Mouse (Mus musculus) midbrain, postnatal 0 days (tissue): ENCODE results near the gene Rd3. TPM values are rescaled to one million over a fixed set of nuclear protein-coding genes. Genes with fewer than 3 reads are reported as not detected.

ENCODE experiments used
- ATAC-seq: fragments of 200-750 bp; cut with Nextera tagmentation; 2 replicates; pipeline ENCODE4 v1.8.0; 2017; ENCODE audit warnings: moderate number of reproducible peaks, mild to moderate bottlenecking, moderate TSS enrichment, moderate library complexity; ENCODE audit not compliant: low FRiP score
- DNase-seq: peaks from one replicate; pipeline ENCODE4 v3.0.0-alpha.2; 2015; ENCODE audit warnings: low spot score
- H3K27ac ChIP-seq: fragments of 300-500 bp; sonication (generic); 2 replicates; pipeline ENCODE4 v1.5.1; 2014; ENCODE audit warnings: low read depth, mild to moderate bottlenecking, low read length, mixed read lengths
- H3K27me3 ChIP-seq: fragments of 300-500 bp; sonication (generic); 2 replicates; pipeline ENCODE4 v1.6.1; 2014; ENCODE audit warnings: low read length, control low read depth, mixed read lengths; ENCODE audit not compliant: insufficient read depth
- H3K36me3 ChIP-seq: fragments of 300-500 bp; sonication (generic); 2 replicates; pipeline ENCODE4 v1.6.1; 2014; ENCODE audit warnings: low read length, control low read depth, mixed read lengths; ENCODE audit not compliant: insufficient read depth
- H3K4me1 ChIP-seq: fragments of 300-500 bp; sonication (generic); 2 replicates; pipeline ENCODE4 v1.6.1; 2014; ENCODE audit warnings: mild to moderate bottlenecking, control low read depth, antibody characterized with exemption, low read length, mixed read lengths; ENCODE audit not compliant: insufficient read depth
- H3K4me2 ChIP-seq: fragments of 300-500 bp; sonication (generic); 2 replicates; pipeline ENCODE4 v1.6.1; 2014; ENCODE audit warnings: low read depth, mild to moderate bottlenecking, low read length, mixed read lengths; ENCODE audit not compliant: poor library complexity, severe bottlenecking
- H3K4me3 ChIP-seq: fragments of 300-500 bp; sonication (generic); 2 replicates; pipeline ENCODE4 v1.5.1; 2014; ENCODE audit warnings: low read depth, mild to moderate bottlenecking, low read length, moderate library complexity
- H3K9ac ChIP-seq: fragments of 300-500 bp; sonication (generic); replicated peaks from 2 replicates; pipeline ENCODE4 v1.6.1; 2014; ENCODE audit warnings: mild to moderate bottlenecking, low read length, moderate library complexity, mixed read lengths; ENCODE audit not compliant: poor library complexity, severe bottlenecking
- H3K9me3 ChIP-seq: fragments of 300-500 bp; sonication (generic); 2 replicates; pipeline ENCODE4 v1.6.1; 2016; ENCODE audit warnings: low read length, control low read depth
- CTCF ChIP-seq: IDR thresholded peaks from 2 replicates; pipeline ENCODE4 v1.5.1; 2016; ENCODE audit warnings: antibody characterized with exemption, mild to moderate bottlenecking
- WGBS: fragments of 180-500 bp; shearing (Covaris S2); extraction: QIAGEN DNeasy Blood & Tissue Kit; methylation state at CpG from one replicate; pipeline ENCODE4 v1.1.7; 2014; 5-methylcytosine and 5-hydroxymethylcytosine counted together
- microRNA-seq: library from miRNA; unstranded; fragments of <30 nt; microRNA quantifications from one replicate; pipeline ENCODE4, GENCODE M21; 2016; ENCODE audit warnings: borderline number of aligned reads
- polyA plus RNA-seq: library from polyadenylated mRNA; unstranded; fragments of >200 nt; fragmentation: Nextera tagmentation; extraction: Ambion mirVana; gene quantifications from 2 replicates; pipeline ENCODE4 v1.2.1, GENCODE M21; 2015
- total RNA-seq: library from RNA; depleted of rRNA; stranded (reverse); fragments of >200 nt; gene quantifications from 2 replicates; pipeline ENCODE4 v1.2.3, GENCODE M21; 2014; rRNA removed

Gene Rd3
- total and polyA plus RNA-seq, 2 experiments from 2014 or later: 1.5 to 2.8 TPM

DNA sequence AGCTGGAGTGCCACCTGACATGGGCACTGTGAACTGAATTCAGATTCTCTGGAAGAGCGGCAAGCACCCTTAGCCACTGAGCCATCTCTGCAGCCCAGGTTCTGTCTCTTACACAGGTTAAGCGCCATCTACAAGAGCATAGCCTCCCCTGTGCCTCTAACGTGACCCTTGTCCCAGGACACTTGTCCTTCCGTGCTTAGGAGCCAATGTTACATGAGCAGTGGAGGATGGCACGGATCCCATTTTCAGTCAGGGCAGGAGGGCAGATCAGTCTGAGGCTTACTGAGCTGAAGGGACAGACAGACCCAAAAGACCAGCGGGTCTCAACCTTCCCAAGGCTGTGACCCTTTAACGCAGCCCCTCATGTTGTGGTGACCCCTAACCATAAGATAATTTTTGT is 18.7 kb downstream of the Rd3 start:
- H3K4me2 ChIP-seq: no peak overlapping the region
- H3K9me3 ChIP-seq: no peaks in the 10 kb centered on the region
- H3K27me3 ChIP-seq: no peaks in the 10 kb centered on the region
- TF ChIP-seq CTCF: no peak
- H3K27ac ChIP-seq: no peak overlapping the region
- H3K4me3 ChIP-seq: no peak overlapping the region
- DNase-seq (no peak), ATAC-seq (no peak)
- H3K4me1 ChIP-seq: no peaks in the 10 kb centered on the region; the same call in 1 of the 2 replicates
- H3K9ac ChIP-seq: no peak overlapping the region
- H3K36me3 ChIP-seq: no peaks in the 10 kb centered on the region
- WGBS: 94% methylated on average over 7 of the region's 7 CpGs

DNA sequence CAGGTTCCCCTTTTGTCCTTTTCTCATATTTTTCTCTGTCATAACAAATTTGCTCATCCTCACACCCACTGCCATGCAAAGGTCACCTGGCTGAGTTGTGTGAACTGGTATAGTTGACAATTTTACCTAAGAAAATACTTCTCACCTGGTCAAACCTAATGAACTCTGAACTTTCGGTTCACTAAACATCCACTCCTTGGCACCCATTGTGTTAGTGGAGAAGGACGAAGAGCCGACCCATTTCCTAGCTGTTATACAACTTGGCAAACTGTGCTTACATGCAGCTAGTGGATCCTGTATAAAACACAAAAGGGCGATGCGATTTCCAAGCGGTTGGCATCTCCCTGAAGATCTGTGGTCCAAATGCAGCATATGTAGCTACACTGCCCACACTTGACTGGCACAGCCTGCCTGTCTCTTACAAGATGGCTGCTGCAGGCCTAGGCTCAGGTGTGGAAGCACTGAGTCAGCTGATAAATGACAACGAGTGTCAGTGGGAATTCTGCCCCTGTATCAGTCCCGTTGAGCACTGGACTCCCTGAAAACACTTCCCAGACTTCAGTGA is 19.5 kb downstream of the Rd3 start:
- TF ChIP-seq CTCF: no peak
- ATAC-seq: no peak
- Histone ChIP-seq H3K9ac (no peak overlapping the region), H3K4me3 (no peak overlapping the region), H3K27ac (no peak overlapping the region), H3K27me3 (no peaks in the 10 kb centered on the region), H3K4me2 (no peak overlapping the region), H3K36me3 (no peaks in the 10 kb centered on the region), H3K9me3 (no peaks in the 10 kb centered on the region), H3K4me1 (no peaks in the 10 kb centered on the region; the same call in 1 of the 2 replicates)
- 89% methylated on average over 8 of the region's 8 CpGs for WGBS
- no peak for DNase-seq

DNA sequence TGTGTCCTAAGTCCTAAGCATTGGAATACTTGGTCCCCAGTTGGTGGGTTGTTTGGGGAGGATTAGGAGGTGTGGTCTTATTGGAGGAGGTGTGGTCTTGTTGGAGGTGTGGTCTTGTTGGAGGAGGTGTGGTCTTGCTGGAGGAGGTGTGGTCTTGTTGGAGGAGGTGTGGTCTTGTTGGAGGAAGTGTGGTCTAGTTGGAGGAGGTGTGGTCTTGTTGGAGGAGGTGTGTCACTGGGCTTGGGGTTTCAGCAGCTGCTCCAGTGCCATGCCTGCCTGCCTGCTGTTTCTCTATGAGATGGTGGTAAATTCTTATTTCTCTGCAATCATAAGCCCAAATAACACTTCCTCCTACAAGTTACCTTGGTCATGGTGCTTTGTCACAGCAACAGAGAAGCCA is 21.9 kb downstream of the Rd3 start:
- no peak overlapping the region for H3K4me2 ChIP-seq
- ATAC-seq (no peak), DNase-seq (no peak)
- H3K36me3 ChIP-seq: no peaks in the 10 kb centered on the region
- TF ChIP-seq CTCF: no peak
- no peaks in the 10 kb centered on the region for H3K4me1 ChIP-seq
- no peak overlapping the region for H3K4me3 ChIP-seq
- no peak overlapping the region for H3K9ac ChIP-seq
- H3K9me3 ChIP-seq: no peaks in the 10 kb centered on the region
- H3K27ac ChIP-seq: no peak overlapping the region
- no peaks in the 10 kb centered on the region for H3K27me3 ChIP-seq

Small RNA genes within 50 kb of the gene (microRNA-seq; reads per million reads assigned to microRNA genes)
- gene Mir3473c: not detected

Other genes starting within 250 kb of the Rd3 start
- 2.2 and 2.6 TPM in 2 replicates for gene Nek2, start 155.9 kb upstream of the Rd3 start, total RNA-seq
- 2.5 TPM in 2 replicates for gene Nek2, start 155.9 kb upstream of the Rd3 start, polyA plus RNA-seq
- gene Slc30a1, start 70.6 kb upstream of the Rd3 start, total RNA-seq: 21.9 and 27.4 TPM in 2 replicates
- gene Slc30a1, start 70.6 kb upstream of the Rd3 start, polyA plus RNA-seq: 4.4 and 5.1 TPM in 2 replicates
- 0.94 and 2.0 TPM in 2 replicates for gene Traf5, start 115.2 kb downstream of the Rd3 start, total RNA-seq
- gene Traf5, start 115.2 kb downstream of the Rd3 start, polyA plus RNA-seq: 1.6 and 2.1 TPM in 2 replicates
- gene Rcor3, start 160.7 kb downstream of the Rd3 start, total RNA-seq: 35.1 and 47.7 TPM in 2 replicates
- gene Rcor3, start 160.7 kb downstream of the Rd3 start, polyA plus RNA-seq: 54.7 and 56.1 TPM in 2 replicates
- gene Kcnh1, start 213.4 kb downstream of the Rd3 start, total RNA-seq: 5.9 and 6.2 TPM in 2 replicates
- gene Kcnh1, start 213.4 kb downstream of the Rd3 start, polyA plus RNA-seq: 2.6 and 2.9 TPM in 2 replicates